Mouse (Mus musculus) gastrocnemius, postnatal 25 days (tissue): ENCODE data around the gene Slc22a19. TPM values are rescaled to one million over a fixed set of nuclear protein-coding genes. Genes with fewer than 3 reads are reported as not detected.
"Not testable (repeated sequence)": the region's sequence is repeated elsewhere in the genome, so short reads cannot be mapped to it uniquely, and the experiment has no call there.

Source experiments
- DNase-seq: peaks from one replicate; pipeline ENCODE4 v3.0.0; 2022
- long read RNA-seq, 2 experiments: library from polyadenylated mRNA; stranded (forward); transcript quantifications; one replicate each; pipeline ENCODE4 v2.0.0; 2021
- total RNA-seq, 2 experiments: library from RNA; stranded (reverse); gene quantifications; 1 replicate in 1 of 2; 2 replicates in 1 of 2; pipeline ENCODE4 v1.2.3; 2021

Slc22a19 gene
- not detected for total RNA-seq
- long read RNA-seq, experiment 1: 0 reads
- long read RNA-seq, experiment 2: 0 reads

GRCm38 (mm10) chr19:7711148-7711547, at the start of gene Slc22a19:
Gene Slc22a19 (minus strand): TSS chr19:7711310.
- DNase-seq: no peak

DNA sequence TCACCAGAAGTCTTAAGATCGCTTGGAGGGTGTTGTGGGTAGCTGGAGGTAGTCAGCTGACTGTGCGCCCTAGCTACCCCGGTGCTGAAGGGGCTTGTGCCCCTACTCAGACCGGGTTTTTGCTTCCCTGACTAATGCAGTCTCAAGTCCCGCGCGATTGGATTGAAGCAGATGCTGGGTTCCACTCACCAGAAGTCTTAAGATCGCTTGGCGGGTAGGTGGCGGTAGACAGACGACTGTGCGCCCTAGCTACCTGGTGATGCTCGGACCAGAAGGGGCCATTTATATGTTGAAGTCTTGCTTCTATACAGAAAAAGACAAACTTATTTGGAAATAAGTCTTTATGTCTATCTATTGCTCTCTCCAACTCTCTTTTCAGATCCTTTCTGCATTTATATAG, 42.3 kb upstream of the Slc22a19 start:
- DNase-seq: not testable (repeated sequence)

DNA sequence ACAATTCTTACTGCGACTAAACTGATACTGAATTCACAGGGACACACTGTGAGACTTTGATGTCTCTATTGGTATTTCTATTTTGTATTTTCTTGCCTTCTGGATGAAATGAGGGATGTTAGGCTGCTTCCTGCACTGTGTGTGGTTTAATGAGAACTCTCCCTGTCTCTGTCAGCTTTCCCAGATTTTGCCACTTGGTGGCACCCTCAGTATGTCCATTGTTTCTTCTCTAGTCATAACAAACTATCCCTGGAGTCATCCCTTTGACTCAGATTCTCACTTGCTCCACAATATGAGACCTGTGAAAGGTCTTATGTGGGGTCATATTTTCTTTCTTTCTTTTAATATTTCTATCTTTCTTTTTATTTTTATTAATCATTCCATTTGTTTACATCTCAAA, 18.4 kb upstream of the Slc22a19 start:
- no peak for DNase-seq

GRCm38 (mm10) chr19:7693104-7693503, 18.0 kb downstream of the Slc22a19 start:
- DNase-seq: not testable (repeated sequence)

DNA sequence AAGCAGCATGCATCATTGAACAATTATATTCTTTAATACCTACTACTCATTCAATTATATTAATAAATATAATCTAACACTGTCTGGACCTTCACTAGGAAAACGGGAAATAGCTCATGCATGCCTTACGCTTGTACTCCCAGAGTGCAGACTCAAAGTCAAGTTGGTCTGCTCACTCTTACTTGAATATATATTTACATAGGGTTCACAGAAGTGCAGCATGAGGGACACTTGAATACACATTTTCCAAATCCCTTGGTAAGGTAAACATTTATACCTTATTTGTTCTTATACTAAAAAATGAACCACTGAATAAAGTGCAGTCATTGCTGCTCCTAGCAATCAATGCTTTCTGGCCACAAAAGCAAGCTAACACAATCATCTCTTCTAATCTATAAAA, 19.9 kb downstream of the Slc22a19 start:
- DNase-seq: no peak

GRCm38 (mm10) chr19:7687988-7688387, 23.1 kb downstream of the Slc22a19 start:
- no peak for DNase-seq

GRCm38 (mm10) chr19:7672033-7672432, 39.1 kb downstream of the Slc22a19 start:
- no peak for DNase-seq

DNA sequence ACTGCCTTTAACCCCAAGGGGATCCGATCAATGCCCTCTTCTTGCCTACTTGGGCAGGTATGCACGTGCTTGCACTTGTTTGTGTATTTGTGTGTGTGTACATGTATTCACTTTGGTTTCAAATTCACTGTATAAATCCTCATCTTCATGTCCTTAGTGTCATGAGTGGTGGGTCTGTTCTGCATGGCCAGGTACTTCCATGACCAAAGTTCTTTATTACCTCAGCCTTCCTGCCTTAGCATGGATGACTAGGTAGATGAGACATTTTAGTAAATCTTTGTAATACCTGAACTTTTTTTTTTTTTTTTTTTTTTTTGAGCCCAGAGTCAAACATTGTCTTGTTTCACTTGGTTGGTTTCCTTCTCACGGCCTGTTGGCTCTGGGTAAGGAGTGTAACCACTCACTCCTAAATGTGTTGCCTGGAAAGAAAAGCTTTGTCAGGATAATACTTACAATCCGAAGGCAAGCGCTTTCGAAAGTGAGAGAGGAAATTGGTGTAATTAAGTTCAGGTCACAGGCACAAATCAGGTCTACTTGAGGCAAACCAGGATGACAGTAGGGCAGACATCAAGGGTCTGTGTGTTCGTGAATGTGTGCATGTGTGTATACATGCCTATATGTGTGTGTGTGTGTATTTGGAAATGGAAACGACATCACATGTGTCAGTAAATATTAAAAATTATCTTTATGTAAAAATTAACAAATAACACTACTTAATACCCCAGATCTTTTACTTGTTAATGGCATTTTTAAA, 62.0 kb downstream of the Slc22a19 start:
- DNase-seq: no peak

- DNase-seq: no peak
Observed at GRCm38 (mm10) chr19:7633786-7634185, 77.3 kb downstream of the Slc22a19 start.

GRCm38 (mm10) chr19:7633021-7633420, 78.1 kb downstream of the Slc22a19 start:
- no peak for DNase-seq

Other genes starting within 250 kb of the Slc22a19 start
- 10 to 100 TPM; 28.8 to 32.7 TPM for gene Rtn3, start 228.0 kb downstream of the Slc22a19 start, total RNA-seq
- gene Atl3, start 217.3 kb downstream of the Slc22a19 start, total RNA-seq: 10 to 100 TPM in 1 of 2 experiments, 1 to 10 TPM in 1; 8.7 to 14.3 TPM
- 100 to 1,000 TPM in 1 of 2 experiments, 10 to 100 TPM in 1; 97.5 to 101 TPM for gene Pla2g16, start 153.9 kb downstream of the Slc22a19 start, total RNA-seq
- 1 to 10 TPM in 1 of 2 experiments, under 1 TPM in 1; 0.20 to 6.1 TPM for gene Lgals12, start 104.1 kb downstream of the Slc22a19 start, total RNA-seq
- not detected for gene Hrasls5, start 98.8 kb downstream of the Slc22a19 start, total RNA-seq
- not detected for gene Slc22a26, start 91.4 kb upstream of the Slc22a19 start, total RNA-seq